ENCODE assay signal across 12 mouse cellular contexts in genomic region chr14:54224484-54225467, GRCm38 (mm10). TPM values are rescaled to one million over a fixed set of nuclear protein-coding genes. Genes with fewer than 3 reads are reported as not detected.
DNase-seq lines count a peak whose midpoint lies in the region; ATAC-seq and TF ChIP-seq lines count a peak whose summit lies in the region.
"Had no signal": no experiment of that assay in that cellular context is flagged by ENCODE, and none has a peak within 500 bp of the region (broad histone marks: within the 10 kb centered on the region; RNA-seq: fewer than 3 reads in every experiment).

No protein-coding gene starts in this region.

- H3K27me3 ChIP-seq in hindbrain, embryonic 10.5 days (ENCODE audit: insufficient read depth, poor library complexity, severe bottlenecking), result peaks cover 11% of the 10 kb centered on the region; the same call in 1 of the 2 replicates
- no peaks in the 10 kb centered on the region; the same call in 1 of the 2 replicates for H3K27me3 ChIP-seq in hindbrain, embryonic 12.5 days
- no peaks in the 10 kb centered on the region for H3K27me3 ChIP-seq in intestine, postnatal 0 days (replicated peaks; ENCODE audit: control insufficient read depth, insufficient read depth, low read length)
- H3K27me3 ChIP-seq in forebrain, embryonic 16.5 days (replicated peaks; ENCODE audit: control insufficient read depth, insufficient read depth, low read length), result no peaks in the 10 kb centered on the region

- H3K9ac ChIP-seq in hindbrain, embryonic 12.5 days, result no peak overlapping the region
- H3K9ac ChIP-seq in intestine, postnatal 0 days (ENCODE audit: low read depth, low read length), result no peak overlapping the region
- no peak overlapping the region for H3K9ac ChIP-seq in forebrain, embryonic 16.5 days (replicated peaks; ENCODE audit: low read depth, low read length)
- H3K9ac ChIP-seq: liver, embryonic 15.5 days had no signal

- intact Hi-C loops in left cerebral cortex, postnatal 10 days (cut with DNase I), result loop anchor here (5.0 kb wide), 2 partner anchors 157 to 223 kb away; no protein-coding TSS in a partner anchor

- H3K36me3 ChIP-seq in hindbrain, embryonic 10.5 days, result no peaks in the 10 kb centered on the region
- H3K36me3 ChIP-seq in hindbrain, embryonic 12.5 days, result no peaks in the 10 kb centered on the region
- H3K36me3 ChIP-seq in intestine, postnatal 0 days (ENCODE audit: control insufficient read depth, insufficient read depth), result no peaks in the 10 kb centered on the region
- H3K36me3 ChIP-seq in forebrain, embryonic 16.5 days (ENCODE audit: control insufficient read depth, insufficient read depth), result no peaks in the 10 kb centered on the region
- H3K36me3 ChIP-seq: liver, embryonic 15.5 days had no signal

- ATAC-seq in hindbrain, embryonic 12.5 days (ENCODE audit: low FRiP score), result no peak
- no peak for ATAC-seq in intestine, postnatal 0 days
- no peak for ATAC-seq in forebrain, embryonic 16.5 days

- WGBS in hindbrain, embryonic 10.5 days, result 57% methylated on average over 16 of the region's 16 CpGs
- 47% methylated on average over 16 of the region's 16 CpGs for WGBS in hindbrain, embryonic 12.5 days
- 62% methylated on average over 16 of the region's 16 CpGs for WGBS in intestine, postnatal 0 days
- 54% methylated on average over 16 of the region's 16 CpGs for WGBS in forebrain, embryonic 16.5 days

- no peak overlapping the region for H3K4me2 ChIP-seq in hindbrain, embryonic 12.5 days (replicated peaks)
- H3K4me2 ChIP-seq in intestine, postnatal 0 days (replicated peaks; ENCODE audit: low read depth), result no peak overlapping the region
- H3K4me2 ChIP-seq in forebrain, embryonic 16.5 days (ENCODE audit: low read length), result no peak overlapping the region
- H3K4me2 ChIP-seq: liver, embryonic 15.5 days had no signal

- peaks cover 33% of the 10 kb centered on the region for H3K4me1 ChIP-seq in hindbrain, embryonic 10.5 days (replicated peaks)
- H3K4me1 ChIP-seq in hindbrain, embryonic 12.5 days, result peaks cover 18% of the 10 kb centered on the region
- peaks cover 8% of the 10 kb centered on the region for H3K4me1 ChIP-seq in intestine, postnatal 0 days (replicated peaks; ENCODE audit: control insufficient read depth, insufficient read depth, low read length)
- peaks cover 14% of the 10 kb centered on the region for H3K4me1 ChIP-seq in forebrain, embryonic 16.5 days (replicated peaks; ENCODE audit: control insufficient read depth, insufficient read depth, low read length)

- no peak for DNase-seq in hindbrain, embryonic 10.5 days (ENCODE audit: low spot score)
- DNase-seq in thymus, postnatal 0 days (ENCODE audit: low spot score), result peak; percentile 52
- DNase-seq in thymus, adult 18-20 months, result no peak
- DNase-seq in right cerebral cortex, postnatal 25 days, result no peak
- DNase-seq in left cerebral cortex, postnatal 10 days (ENCODE audit: extremely low spot score in 1 of 2, low spot score in 2 of 2), result no peak
- DNase-seq: cerebellum, adult 9-11 months had no signal

- no peak for TF ChIP-seq CTCF in intestine, postnatal 0 days (IDR thresholded peaks at IDR 0.05; ENCODE audit: low read depth)

- H3K9me3 ChIP-seq in hindbrain, embryonic 10.5 days, result no peaks in the 10 kb centered on the region
- no peaks in the 10 kb centered on the region for H3K9me3 ChIP-seq in hindbrain, embryonic 12.5 days (replicated peaks)
- no peaks in the 10 kb centered on the region for H3K9me3 ChIP-seq in intestine, postnatal 0 days (ENCODE audit: control insufficient read depth)
- no peaks in the 10 kb centered on the region for H3K9me3 ChIP-seq in forebrain, embryonic 16.5 days (ENCODE audit: control insufficient read depth, low read length)
- H3K9me3 ChIP-seq: G1E; liver, embryonic 15.5 days had no signal

- H3K4me3 ChIP-seq in hindbrain, embryonic 10.5 days, result no peak overlapping the region
- no peak overlapping the region for H3K4me3 ChIP-seq in hindbrain, embryonic 12.5 days
- no peak overlapping the region for H3K4me3 ChIP-seq in intestine, postnatal 0 days (ENCODE audit: low read depth, low read length)
- no peak overlapping the region for H3K4me3 ChIP-seq in forebrain, embryonic 16.5 days (replicated peaks; ENCODE audit: low read length)
- H3K4me3 ChIP-seq: liver, embryonic 15.5 days had no signal

- H3K27ac ChIP-seq in hindbrain, embryonic 10.5 days, result peak overlapping the region; percentile 64; the same call in 1 of the 2 replicates
- no peak overlapping the region for H3K27ac ChIP-seq in hindbrain, embryonic 12.5 days
- H3K27ac ChIP-seq in intestine, postnatal 0 days (ENCODE audit: low read depth, low read length), result peak overlapping the region; percentile 41; the same call in 1 of the 2 replicates
- no peak overlapping the region for H3K27ac ChIP-seq in forebrain, embryonic 16.5 days (ENCODE audit: low read length)
- H3K27ac ChIP-seq: liver, embryonic 15.5 days had no signal

RNA-seq across cellular contexts. Expression of gene Dad1, which starts 29.1 kb away (rescaled TPM):
- 243 and 271 TPM in 2 replicates for polyA plus RNA-seq in hindbrain, embryonic 10.5 days (2016; fragmentation: Nextera tagmentation; extraction: Ambion mirVana)
- polyA plus RNA-seq in hindbrain, embryonic 12.5 days (2016; fragmentation: Nextera tagmentation; extraction: Ambion mirVana), result 238 and 259 TPM in 2 replicates
- 400 and 426 TPM in 2 replicates for polyA plus RNA-seq in thymus, postnatal 0 days (2015; fragmentation: Nextera tagmentation; extraction: Ambion mirVana)
- 484 and 492 TPM in 2 replicates for polyA plus RNA-seq in intestine, postnatal 0 days (2015; fragmentation: Nextera tagmentation; extraction: Ambion mirVana)
- polyA plus RNA-seq in forebrain, embryonic 16.5 days (2015; fragmentation: Nextera tagmentation; extraction: Ambion mirVana), result 290 and 292 TPM in 2 replicates
- total RNA-seq in left cerebral cortex, postnatal 10 days (2021), result 100 to 1,000 TPM; 121 to 126 TPM

RNA-seq across cellular contexts. Expression of gene Abhd4, which starts 29.2 kb away (rescaled TPM):
- polyA plus RNA-seq in hindbrain, embryonic 10.5 days (2016; fragmentation: Nextera tagmentation; extraction: Ambion mirVana), result 39.6 and 44.7 TPM in 2 replicates
- 44.0 and 47.7 TPM in 2 replicates for polyA plus RNA-seq in hindbrain, embryonic 12.5 days (2016; fragmentation: Nextera tagmentation; extraction: Ambion mirVana)
- polyA plus RNA-seq in thymus, postnatal 0 days (2015; fragmentation: Nextera tagmentation; extraction: Ambion mirVana), result 19.2 and 19.7 TPM in 2 replicates
- polyA plus RNA-seq in intestine, postnatal 0 days (2015; fragmentation: Nextera tagmentation; extraction: Ambion mirVana), result 38.3 and 38.4 TPM in 2 replicates
- 50.2 and 55.1 TPM in 2 replicates for polyA plus RNA-seq in forebrain, embryonic 16.5 days (2015; fragmentation: Nextera tagmentation; extraction: Ambion mirVana)
- 10 to 100 TPM; 43.7 to 48.0 TPM for total RNA-seq in left cerebral cortex, postnatal 10 days (2021)

RNA-seq across cellular contexts. Expression of gene Olfr49, which starts 60.0 kb away (rescaled TPM):
- polyA plus RNA-seq in hindbrain, embryonic 10.5 days (2016; fragmentation: Nextera tagmentation; extraction: Ambion mirVana), result not detected in 2 replicates
- not detected in 2 replicates for polyA plus RNA-seq in hindbrain, embryonic 12.5 days (2016; fragmentation: Nextera tagmentation; extraction: Ambion mirVana)
- polyA plus RNA-seq in thymus, postnatal 0 days (2015; fragmentation: Nextera tagmentation; extraction: Ambion mirVana), result not detected in 2 replicates
- 0.14 TPM in 1 of 2 replicates, not detected in the other for polyA plus RNA-seq in intestine, postnatal 0 days (2015; fragmentation: Nextera tagmentation; extraction: Ambion mirVana)
- not detected in 2 replicates for polyA plus RNA-seq in forebrain, embryonic 16.5 days (2015; fragmentation: Nextera tagmentation; extraction: Ambion mirVana)
- not detected for total RNA-seq in left cerebral cortex, postnatal 10 days (2021)
- total RNA-seq: heart, postnatal 36 days had no signal
- polyA plus RNA-seq: G1E; liver, embryonic 15.5 days had no signal

Comparison
In these comparisons a context has a peak if more than half of its experiments do, and no peak if none do; other contexts are left out.
1. H3K27ac ChIP-seq: peak in hindbrain, embryonic 10.5 days (single experiment) and intestine, postnatal 0 days (single experiment); none in hindbrain, embryonic 12.5 days (single experiment) and forebrain, embryonic 16.5 days (single experiment).